Mouse (Mus musculus): ENCODE measurements at regions not wholly inside any gene's neighbourhood (a gene's known extent, or its start where the extent isn't known, plus 50 kb on each side); places are given as distances from the start of the nearest gene placed in this dataset.

DNA sequence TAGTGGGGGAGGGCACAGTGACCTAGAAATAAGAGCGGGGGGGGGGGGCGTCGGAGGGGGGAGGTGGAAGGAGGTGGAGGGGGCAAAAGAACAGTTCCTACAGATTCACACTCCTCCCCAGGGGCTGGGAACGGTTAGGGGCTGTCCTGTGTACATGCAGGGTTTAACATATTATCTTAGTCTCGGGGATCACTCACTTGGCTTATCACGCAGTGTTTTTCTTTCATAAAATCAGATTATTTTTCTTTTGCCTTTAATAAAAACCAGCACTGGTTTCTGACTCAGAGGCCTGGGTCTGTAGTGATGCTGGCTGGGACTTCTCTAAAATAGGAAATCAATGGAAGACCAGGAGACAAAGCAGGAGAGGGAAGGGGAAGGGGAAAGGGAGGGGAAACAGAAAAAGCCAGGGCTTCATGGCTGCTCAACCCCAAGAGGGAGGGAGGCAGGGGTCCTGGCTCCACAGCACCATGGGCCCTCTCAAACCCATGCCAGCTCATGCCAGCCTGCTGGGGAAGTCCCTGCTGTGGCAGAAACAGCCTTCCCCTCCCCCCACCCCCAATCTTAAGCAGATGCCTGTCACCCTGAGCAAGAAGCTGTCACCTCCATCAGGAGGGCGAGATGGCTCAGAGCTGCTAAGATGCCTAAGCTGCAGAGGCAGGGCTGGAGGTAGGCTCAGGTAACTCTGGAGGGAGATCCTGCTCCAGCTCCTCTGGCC lies 108.3 kb upstream of the Syt13 start:
- no peak for DNase-seq

DNA sequence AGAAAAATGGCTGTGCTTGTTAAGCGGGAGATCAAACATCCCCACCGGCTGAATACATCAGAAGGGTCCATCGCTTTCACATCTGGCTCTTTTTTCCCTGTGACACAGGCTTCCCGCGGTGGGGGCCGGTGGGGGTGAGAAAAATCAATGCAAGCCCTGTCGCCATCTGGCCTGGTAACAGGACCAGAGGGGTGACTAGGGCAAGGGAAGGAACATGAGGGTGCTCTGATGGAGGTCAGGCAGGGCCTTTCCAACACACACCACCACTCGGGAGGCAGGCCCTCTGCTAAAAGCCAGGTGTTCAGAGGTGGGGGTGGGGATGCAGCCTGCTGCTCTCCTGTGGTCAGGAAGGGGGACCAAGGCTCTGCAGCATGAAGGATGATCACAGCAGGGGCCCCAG lies 107.5 kb upstream of the Syt13 start:
- DNase-seq, result no peak

GRCm38 (mm10) chr2:92808121-92808520 lies 106.8 kb upstream of the Syt13 start:
- no peak for DNase-seq

DNA sequence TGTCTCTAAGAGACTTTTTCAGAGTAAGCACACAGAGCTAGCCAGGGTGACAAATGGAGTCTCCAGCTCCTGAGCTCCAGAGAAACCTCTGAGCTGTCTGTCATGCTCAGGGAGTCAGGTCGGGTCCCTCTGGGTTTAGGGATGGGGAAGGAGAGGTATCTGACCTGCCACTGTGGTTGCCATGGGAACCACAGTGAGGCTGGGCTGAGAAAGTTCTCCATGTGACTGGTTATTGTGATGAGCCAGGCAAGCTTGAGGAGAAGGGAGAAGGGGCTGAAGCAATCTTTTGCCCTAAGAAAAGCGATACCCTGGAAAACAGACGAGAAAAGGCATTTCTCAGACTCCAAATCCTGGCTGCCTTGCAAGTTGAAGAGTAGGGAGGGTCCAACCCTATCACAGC lies 105.7 kb upstream of the Syt13 start:
- DNase-seq, result no peak

GRCm38 (mm10) chr2:92809681-92810323 lies 105.1 kb upstream of the Syt13 start:
- no peak for DNase-seq

DNA sequence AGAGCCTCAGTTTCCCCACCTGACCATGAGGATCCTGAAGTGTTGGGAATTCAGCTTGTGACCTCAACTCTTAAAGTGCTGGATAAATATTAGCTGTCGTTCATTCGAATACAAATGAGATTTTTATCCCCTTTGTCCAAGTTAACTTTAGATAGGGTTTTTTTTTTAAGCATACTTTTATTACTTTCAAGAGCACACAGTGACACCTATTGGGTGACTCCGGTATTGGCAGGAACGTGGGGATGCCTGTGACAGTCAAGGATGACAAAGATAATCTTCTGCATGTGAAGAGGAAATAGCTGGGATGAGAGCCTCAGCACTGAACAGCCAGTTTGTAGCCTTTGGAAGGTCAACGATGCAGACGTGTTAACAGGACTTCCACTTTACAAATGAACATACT lies 103.9 kb upstream of the Syt13 start:
- DNase-seq, result peak; percentile 53

DNA sequence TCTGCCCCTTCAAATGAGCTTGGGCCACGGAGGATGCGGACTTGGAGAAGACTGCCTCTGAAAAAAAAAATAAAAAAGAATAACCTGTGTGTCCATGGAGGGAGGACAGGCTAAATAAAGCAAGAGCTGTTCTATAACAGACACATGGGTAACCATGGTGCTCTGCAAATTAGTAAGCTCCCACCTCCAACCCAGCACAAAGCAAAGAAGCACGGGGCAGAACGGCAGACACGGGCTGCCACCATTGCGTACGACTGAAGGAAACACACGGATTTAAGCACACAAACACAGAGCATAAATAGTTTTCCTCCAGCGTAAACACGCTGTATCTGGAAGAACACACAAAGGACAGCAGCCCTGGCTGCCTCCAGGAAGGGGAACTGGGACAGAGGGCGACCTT lies 101.9 kb upstream of the Syt13 start:
- DNase-seq, result no peak

GRCm38 (mm10) chr2:92819586-92819985 lies 95.3 kb upstream of the Syt13 start:
- no peak for DNase-seq

- DNase-seq, result no peak
Measured at GRCm38 (mm10) chr2:92824325-92824724, 90.6 kb upstream of the Syt13 start.

- DNase-seq, result no peak
Measured at GRCm38 (mm10) chr2:92825395-92825794, 89.5 kb upstream of the Syt13 start.

DNA sequence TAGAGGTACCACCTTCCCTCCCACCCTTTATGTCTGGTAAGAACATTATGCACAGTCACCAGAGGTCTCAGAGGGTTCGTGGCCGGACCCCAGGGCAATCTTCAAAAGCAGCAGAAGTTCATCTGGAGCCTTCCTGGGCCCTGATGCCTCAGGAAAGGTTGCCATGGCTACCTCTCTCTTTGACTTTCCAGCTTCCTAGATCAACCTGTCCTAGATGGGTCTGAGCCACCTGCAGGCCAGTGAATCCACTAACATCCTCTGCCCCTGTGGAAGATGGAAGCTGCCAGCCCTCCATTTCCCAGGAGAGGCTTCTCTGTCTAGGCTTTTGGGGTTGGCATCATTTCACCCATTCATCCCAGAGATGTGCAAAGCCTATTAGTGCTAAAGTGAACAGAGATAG lies 84.8 kb upstream of the Syt13 start:
- DNase-seq, result no peak

DNA sequence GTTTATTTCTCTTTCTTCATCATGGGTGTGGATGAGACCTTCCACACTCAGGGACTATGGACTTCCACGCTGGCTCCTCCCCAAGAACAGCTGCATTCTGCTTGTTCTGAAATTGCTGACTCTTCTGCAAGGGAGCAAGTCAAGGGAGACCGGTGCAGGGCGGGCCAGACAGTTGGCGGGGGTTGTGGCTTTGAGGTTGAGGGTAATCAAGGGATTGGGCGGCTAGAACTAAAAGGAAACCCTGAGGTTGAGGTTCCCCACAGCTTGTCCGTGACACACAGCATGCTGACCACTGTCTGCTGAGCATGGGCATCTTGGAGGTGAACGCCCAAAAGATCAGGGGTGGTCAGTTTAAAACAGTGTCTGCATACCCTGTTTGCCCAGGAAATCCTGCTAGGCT lies 83.1 kb upstream of the Syt13 start:
- no peak for DNase-seq

DNA sequence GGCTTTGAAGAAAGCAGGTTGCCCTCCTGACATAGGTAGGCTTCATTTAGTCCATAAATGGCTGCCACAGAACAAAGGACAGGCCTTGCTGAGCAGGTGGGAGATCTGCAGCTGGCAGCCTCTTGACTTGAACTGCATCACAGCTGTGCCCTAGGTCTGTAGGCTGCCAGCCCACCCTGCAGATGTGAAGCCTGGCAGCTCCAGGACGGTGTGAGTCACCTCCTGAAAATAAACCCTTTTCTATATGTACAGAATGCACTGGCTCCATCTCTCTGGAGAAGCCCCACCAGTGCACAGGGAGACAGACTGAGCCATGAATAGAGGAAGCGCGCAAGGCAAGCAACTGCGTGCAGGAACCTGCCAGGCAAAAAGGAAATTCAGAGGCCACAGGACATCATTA lies 78.7 kb upstream of the Syt13 start:
- DNase-seq, result no peak

DNA sequence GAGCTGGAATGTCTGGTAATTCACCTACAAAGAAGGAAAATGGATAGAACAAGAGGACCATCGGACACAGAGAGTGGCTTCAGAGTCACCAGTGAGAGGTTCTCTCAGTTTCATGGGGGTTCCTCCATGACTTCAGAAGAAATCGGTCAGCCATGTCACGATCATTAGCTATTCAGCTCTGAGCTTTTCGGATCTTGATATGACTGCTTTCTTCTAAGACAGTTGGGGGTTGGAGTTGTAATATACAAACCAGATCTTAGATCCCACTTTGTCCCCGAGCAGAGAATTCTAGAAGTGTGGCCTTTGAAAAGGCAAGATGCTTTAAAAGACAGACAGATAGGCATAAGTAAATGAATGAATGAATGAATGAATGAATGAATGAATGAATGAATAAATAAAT lies 76.9 kb upstream of the Syt13 start:
- no peak for DNase-seq

DNA sequence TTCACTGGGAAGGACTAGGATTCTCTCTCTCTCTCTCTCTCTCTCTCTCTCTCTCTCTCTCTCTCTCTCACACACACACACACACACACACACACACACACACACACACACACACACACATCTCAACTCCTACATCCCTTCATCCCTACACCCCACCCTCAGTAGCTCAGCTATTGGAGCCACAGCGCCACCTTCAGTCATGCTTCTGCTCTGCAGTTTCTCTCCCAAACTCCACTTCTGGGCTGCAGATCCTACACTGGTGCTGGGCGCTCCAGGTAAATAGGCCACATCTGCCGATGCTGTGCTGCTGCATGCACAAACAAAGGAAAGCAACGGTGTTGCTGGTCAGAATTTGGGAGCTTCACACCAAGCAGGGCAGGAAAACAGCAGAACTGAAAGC lies 74.9 kb upstream of the Syt13 start:
- DNase-seq, result peak; percentile 67

DNA sequence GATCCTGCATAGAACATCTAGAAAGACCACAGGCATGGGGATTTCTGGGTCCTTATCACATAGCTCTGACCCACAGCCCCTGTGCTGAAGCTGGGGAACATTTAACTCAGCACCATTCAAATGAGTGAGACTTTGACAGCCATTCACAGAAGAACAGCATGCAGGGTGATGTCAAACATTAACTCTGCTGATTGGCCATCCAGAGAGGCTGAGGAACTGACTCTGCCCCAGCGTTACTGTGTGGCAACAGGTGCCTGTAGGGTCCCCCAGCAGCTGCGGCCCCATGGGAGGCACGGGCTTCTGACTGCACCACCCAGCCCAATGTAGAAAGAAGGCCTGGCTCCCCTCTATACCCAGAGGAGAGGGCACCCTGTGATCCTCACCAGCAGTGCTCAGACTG lies 73.3 kb upstream of the Syt13 start:
- no peak for DNase-seq

GRCm38 (mm10) chr2:92845061-92845769 lies 69.7 kb upstream of the Syt13 start:
- peak; percentile 56 for DNase-seq

GRCm38 (mm10) chr2:92848962-92849361 lies 65.9 kb upstream of the Syt13 start:
- DNase-seq, result no peak

GRCm38 (mm10) chr2:92851336-92851735 lies 63.6 kb upstream of the Syt13 start:
- no peak for DNase-seq

DNA sequence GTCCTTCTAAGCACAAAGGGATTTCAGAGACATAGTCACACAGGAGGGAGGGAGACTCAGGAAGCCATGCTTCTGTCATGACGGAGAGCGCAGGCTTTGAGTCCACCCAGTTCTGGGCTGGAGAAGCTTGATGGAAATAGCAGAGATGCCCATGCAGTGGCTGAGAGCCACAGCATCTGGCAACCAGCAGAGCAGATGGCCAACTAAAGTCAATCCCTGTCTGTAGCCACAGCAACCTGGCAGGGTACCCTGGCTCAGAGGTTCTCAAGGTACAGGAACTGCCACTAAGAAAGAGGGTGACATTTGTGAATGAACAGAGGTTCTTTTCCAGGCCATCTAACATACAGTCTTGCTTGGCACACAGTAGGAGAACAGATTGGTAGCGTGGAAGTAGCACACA lies 61.7 kb upstream of the Syt13 start:
- no peak for DNase-seq

DNA sequence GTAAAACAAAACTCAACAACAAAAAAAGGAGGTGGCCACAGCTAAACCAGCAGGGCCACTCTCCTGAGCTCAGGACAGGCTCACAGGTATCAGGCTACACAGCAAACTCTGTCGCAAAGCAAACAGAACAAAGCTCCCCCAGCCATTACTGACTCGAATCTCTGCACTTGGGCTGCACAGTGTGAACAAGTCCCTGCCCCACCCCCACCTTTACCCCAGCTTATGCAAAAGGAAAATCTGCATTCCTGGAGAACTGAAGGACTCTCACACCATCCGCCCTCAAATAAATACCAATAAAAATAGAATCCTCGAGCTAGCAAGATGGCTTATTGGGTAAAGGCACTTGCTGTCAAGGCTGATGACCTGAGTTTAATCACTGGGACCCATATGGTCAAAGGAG lies 60.6 kb upstream of the Syt13 start:
- DNase-seq, result no peak

- no peak for DNase-seq
Measured at GRCm38 (mm10) chr2:92856047-92856446, 58.9 kb upstream of the Syt13 start.

DNA sequence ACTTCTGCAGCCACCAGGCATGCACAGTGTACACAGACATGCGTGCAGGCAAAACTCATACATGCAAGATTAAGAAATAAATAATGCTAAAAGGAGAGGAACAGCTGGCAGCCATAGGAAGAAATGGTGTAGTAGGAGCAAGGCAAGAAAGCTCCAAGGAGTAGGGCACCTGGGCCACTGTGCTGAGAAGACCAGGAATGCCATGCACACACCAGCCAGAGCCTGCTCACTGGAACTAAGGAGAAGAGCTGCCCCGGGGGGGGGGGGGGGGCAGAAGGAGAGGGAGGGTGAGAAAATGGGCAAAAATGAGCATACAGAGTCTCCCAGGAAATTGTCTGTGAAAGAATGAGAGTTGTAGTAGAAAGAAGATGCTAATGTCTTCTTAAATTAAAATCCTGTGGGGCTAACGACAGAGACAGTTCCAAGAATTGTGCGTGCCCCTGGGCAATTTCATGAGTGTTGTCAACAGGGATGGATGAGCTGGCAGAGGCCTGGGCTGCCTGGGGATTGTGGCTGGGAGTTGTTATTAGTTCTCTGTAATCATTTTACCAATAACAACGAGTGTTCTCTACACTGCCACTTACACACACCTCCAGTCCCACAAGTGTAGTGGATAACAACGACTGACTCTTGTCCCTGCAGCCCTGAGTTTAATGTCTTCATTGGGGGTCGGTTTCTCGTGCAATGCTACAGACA lies 54.2 kb upstream of the Syt13 start:
- DNase-seq, result no peak

Measured in gastrocnemius, postnatal 10 days (tissue).